Mouse (Mus musculus) midbrain, embryonic 12.5 days (tissue): ENCODE results near the gene Tpo. TPM values are rescaled to one million over a fixed set of nuclear protein-coding genes. Genes with fewer than 3 reads are reported as not detected.

Source experiments
- ATAC-seq: fragments of 200-750 bp; cut with Nextera tagmentation; 2 replicates; pipeline ENCODE4 v1.8.0; 2017; ENCODE audit warnings: low read depth, moderate TSS enrichment, moderate library complexity; ENCODE audit not compliant: low FRiP score
- H3K27ac ChIP-seq: fragments of 300-500 bp; sonication (generic); replicated peaks from 2 replicates; pipeline ENCODE4 v1.5.1; 2016; ENCODE audit warnings: mild to moderate bottlenecking
- H3K27me3 ChIP-seq: fragments of 300-500 bp; sonication (generic); 2 replicates; pipeline ENCODE4 v1.6.1; 2016; ENCODE audit warnings: mild to moderate bottlenecking
- H3K36me3 ChIP-seq: fragments of 300-500 bp; sonication (generic); 2 replicates; pipeline ENCODE4 v1.6.1; 2016
- H3K4me1 ChIP-seq: fragments of 300-500 bp; sonication (generic); 2 replicates; pipeline ENCODE4 v1.6.1; 2016
- H3K4me2 ChIP-seq: fragments of 300-500 bp; sonication (generic); replicated peaks from 2 replicates; pipeline ENCODE4 v1.6.1; 2016; ENCODE audit warnings: mild to moderate bottlenecking, moderate library complexity
- H3K4me3 ChIP-seq: fragments of 300-500 bp; sonication (generic); 2 replicates; pipeline ENCODE4 v1.5.1; 2016; ENCODE audit warnings: mild to moderate bottlenecking
- H3K9ac ChIP-seq: fragments of 300-500 bp; sonication (generic); replicated peaks from 2 replicates; pipeline ENCODE4 v1.6.1; 2016; ENCODE audit warnings: mild to moderate bottlenecking, moderate library complexity
- H3K9me3 ChIP-seq: fragments of 300-500 bp; sonication (generic); 2 replicates; pipeline ENCODE4 v1.6.1; 2016; ENCODE audit warnings: mild to moderate bottlenecking
- WGBS: fragments of 180-500 bp; shearing (Covaris S2); methylation state at CpG from one replicate; pipeline ENCODE4 v1.1.7; 2016; 5-methylcytosine and 5-hydroxymethylcytosine counted together
- polyA plus RNA-seq: library from polyadenylated mRNA; unstranded; fragments of >200 nt; fragmentation: Nextera tagmentation; extraction: Ambion mirVana; gene quantifications from 2 replicates; pipeline ENCODE4 v1.2.1, GENCODE M21; 2016

Tpo gene
- polyA plus RNA-seq, 1 experiment from 2014 or later, result not detected

- no peak for ATAC-seq
- 30% methylated on average over 1 of the region's 1 CpGs for WGBS
- H3K4me1 ChIP-seq, result peaks cover 20% of the 10 kb centered on the region
Observed at GRCm38 (mm10) chr12:30035406-30035805, 97.0 kb downstream of the Tpo start.

GRCm38 (mm10) chr12:30034681-30035080 is 97.7 kb downstream of the Tpo start:
- Histone ChIP-seq H3K9ac (no peak overlapping the region), H3K4me2 (no peak overlapping the region), H3K9me3 (no peaks in the 10 kb centered on the region), H3K36me3 (no peaks in the 10 kb centered on the region), H3K4me1 (peaks cover 20% of the 10 kb centered on the region), H3K27me3 (no peaks in the 10 kb centered on the region), H3K4me3 (no peak overlapping the region), H3K27ac (no peak overlapping the region)
- 91% methylated on average over 5 of the region's 5 CpGs for WGBS
- ATAC-seq, result no peak

More at GRCm38 (mm10) chr12:30035406-30035805, 97.0 kb downstream of the Tpo start:
- Histone ChIP-seq H3K4me3 (no peak overlapping the region), H3K36me3 (no peaks in the 10 kb centered on the region), H3K9ac (no peak overlapping the region), H3K4me2 (no peak overlapping the region), H3K9me3 (no peaks in the 10 kb centered on the region), H3K27me3 (no peaks in the 10 kb centered on the region), H3K27ac (no peak overlapping the region)

- H3K9ac ChIP-seq, result no peak overlapping the region
- WGBS, result 83% methylated on average over 5 of the region's 5 CpGs
Observed at GRCm38 (mm10) chr12:30030571-30030970, 101.9 kb downstream of the Tpo start.

GRCm38 (mm10) chr12:30029111-30029510 is 103.3 kb downstream of the Tpo start:
- no peaks in the 10 kb centered on the region for H3K9me3 ChIP-seq

More at GRCm38 (mm10) chr12:30030571-30030970, 101.9 kb downstream of the Tpo start:
- Histone ChIP-seq H3K4me2 (no peak overlapping the region), H3K4me1 (peaks cover 2% of the 10 kb centered on the region; the same call in 1 of the 2 replicates), H3K9me3 (no peaks in the 10 kb centered on the region), H3K27me3 (no peaks in the 10 kb centered on the region), H3K27ac (no peak overlapping the region), H3K36me3 (no peaks in the 10 kb centered on the region), H3K4me3 (no peak overlapping the region)
- no peak for ATAC-seq

GRCm38 (mm10) chr12:30027721-30028340 is 104.6 kb downstream of the Tpo start:
- no peak overlapping the region for H3K4me2 ChIP-seq
- whole genome bisulfite sequencing, result 75% methylated on average over 3 of the region's 3 CpGs
- no peak overlapping the region for H3K27ac ChIP-seq
- H3K36me3 ChIP-seq, result 0 out of 2 replicates have a peak, but pooled peaks cover 2% of the 10 kb centered on the region
- ATAC-seq, result no peak
- no peak overlapping the region for H3K4me3 ChIP-seq
- no peak overlapping the region for H3K9ac ChIP-seq
- H3K27me3 ChIP-seq, result no peaks in the 10 kb centered on the region
- H3K4me1 ChIP-seq, result no peaks in the 10 kb centered on the region
- H3K9me3 ChIP-seq, result no peaks in the 10 kb centered on the region

More at GRCm38 (mm10) chr12:30029111-30029510, 103.3 kb downstream of the Tpo start:
- ATAC-seq, result no peak
- no peak overlapping the region for H3K27ac ChIP-seq
- no peak overlapping the region for H3K4me2 ChIP-seq
- H3K36me3 ChIP-seq, result no peaks in the 10 kb centered on the region
- H3K27me3 ChIP-seq, result no peaks in the 10 kb centered on the region
- no peak overlapping the region for H3K9ac ChIP-seq
- H3K4me3 ChIP-seq, result no peak overlapping the region
- no peaks in the 10 kb centered on the region for H3K4me1 ChIP-seq
- WGBS, result 93% methylated on average over 1 of the region's 1 CpGs

- H3K9me3 ChIP-seq, result no peaks in the 10 kb centered on the region
- 53% methylated on average over 2 of the region's 2 CpGs for WGBS
Observed at GRCm38 (mm10) chr12:30024264-30024825, 108.1 kb downstream of the Tpo start.

GRCm38 (mm10) chr12:30023491-30023890 is 108.9 kb downstream of the Tpo start:
- Histone ChIP-seq H3K27me3 (no peaks in the 10 kb centered on the region), H3K4me3 (no peak overlapping the region), H3K36me3 (peaks cover 17% of the 10 kb centered on the region; the same call in 1 of the 2 replicates), H3K4me1 (no peaks in the 10 kb centered on the region), H3K9me3 (no peaks in the 10 kb centered on the region), H3K27ac (no peak overlapping the region), H3K9ac (no peak overlapping the region), H3K4me2 (no peak overlapping the region)
- no peak for ATAC-seq
- WGBS, result 21% methylated on average over 3 of the region's 3 CpGs

More at GRCm38 (mm10) chr12:30024264-30024825, 108.1 kb downstream of the Tpo start:
- H3K4me1 ChIP-seq, result no peaks in the 10 kb centered on the region
- H3K36me3 ChIP-seq, result 0 out of 2 replicates have a peak, but pooled peaks cover 15% of the 10 kb centered on the region
- no peak overlapping the region for H3K9ac ChIP-seq
- H3K27ac ChIP-seq, result no peak overlapping the region
- no peak for ATAC-seq
- H3K4me2 ChIP-seq, result no peak overlapping the region
- no peak overlapping the region for H3K4me3 ChIP-seq
- no peaks in the 10 kb centered on the region for H3K27me3 ChIP-seq

GRCm38 (mm10) chr12:30020447-30020846 is 112.0 kb downstream of the Tpo start:
- H3K4me2 ChIP-seq, result no peak overlapping the region
- ATAC-seq, result no peak
- H3K36me3 ChIP-seq, result peaks cover 47% of the 10 kb centered on the region
- H3K4me1 ChIP-seq, result no peaks in the 10 kb centered on the region
- no peak overlapping the region for H3K9ac ChIP-seq
- no peaks in the 10 kb centered on the region for H3K9me3 ChIP-seq
- no peak overlapping the region for H3K27ac ChIP-seq
- no peaks in the 10 kb centered on the region for H3K27me3 ChIP-seq
- no peak overlapping the region for H3K4me3 ChIP-seq

GRCm38 (mm10) chr12:30017131-30017530 is 115.3 kb downstream of the Tpo start:
- H3K4me2 ChIP-seq, result no peak overlapping the region
- no peak overlapping the region for H3K9ac ChIP-seq
- H3K9me3 ChIP-seq, result no peaks in the 10 kb centered on the region
- no peak for ATAC-seq
- no peak overlapping the region for H3K27ac ChIP-seq
- 93% methylated on average over 3 of the region's 3 CpGs for WGBS
- no peaks in the 10 kb centered on the region for H3K4me1 ChIP-seq
- H3K27me3 ChIP-seq, result no peaks in the 10 kb centered on the region
- H3K4me3 ChIP-seq, result no peak overlapping the region
- peaks cover 71% of the 10 kb centered on the region for H3K36me3 ChIP-seq

GRCm38 (mm10) chr12:30015501-30015900 is 116.9 kb downstream of the Tpo start:
- peaks cover 80% of the 10 kb centered on the region for H3K36me3 ChIP-seq
- no peaks in the 10 kb centered on the region for H3K4me1 ChIP-seq
- 88% methylated on average over 9 of the region's 9 CpGs for WGBS
- no peak overlapping the region for H3K27ac ChIP-seq
- no peaks in the 10 kb centered on the region for H3K9me3 ChIP-seq
- ATAC-seq, result no peak
- no peak overlapping the region for H3K9ac ChIP-seq
- no peaks in the 10 kb centered on the region for H3K27me3 ChIP-seq
- H3K4me3 ChIP-seq, result no peak overlapping the region
- no peak overlapping the region for H3K4me2 ChIP-seq

- 85% methylated on average over 5 of the region's 5 CpGs for WGBS
Observed at GRCm38 (mm10) chr12:30008741-30009140, 123.7 kb downstream of the Tpo start.

GRCm38 (mm10) chr12:30006586-30006985 is 125.8 kb downstream of the Tpo start:
- Histone ChIP-seq H3K4me3 (no peak overlapping the region), H3K27me3 (no peaks in the 10 kb centered on the region), H3K9me3 (no peaks in the 10 kb centered on the region), H3K4me2 (no peak overlapping the region), H3K36me3 (peaks cover 86% of the 10 kb centered on the region), H3K4me1 (peaks cover 9% of the 10 kb centered on the region), H3K9ac (no peak overlapping the region), H3K27ac (no peak overlapping the region)
- no peak for ATAC-seq
- 84% methylated on average over 9 of the region's 9 CpGs for WGBS

More at GRCm38 (mm10) chr12:30008741-30009140, 123.7 kb downstream of the Tpo start:
- Histone ChIP-seq H3K9ac (no peak overlapping the region), H3K4me2 (no peak overlapping the region), H3K27ac (no peak overlapping the region), H3K4me3 (no peak overlapping the region), H3K4me1 (peaks cover 6% of the 10 kb centered on the region), H3K36me3 (peaks cover 86% of the 10 kb centered on the region), H3K9me3 (no peaks in the 10 kb centered on the region), H3K27me3 (no peaks in the 10 kb centered on the region)
- no peak for ATAC-seq
